Mouse (Mus musculus): Measurements from ENCODE around the gene Tmem120b.

Gene Tmem120b

DNA sequence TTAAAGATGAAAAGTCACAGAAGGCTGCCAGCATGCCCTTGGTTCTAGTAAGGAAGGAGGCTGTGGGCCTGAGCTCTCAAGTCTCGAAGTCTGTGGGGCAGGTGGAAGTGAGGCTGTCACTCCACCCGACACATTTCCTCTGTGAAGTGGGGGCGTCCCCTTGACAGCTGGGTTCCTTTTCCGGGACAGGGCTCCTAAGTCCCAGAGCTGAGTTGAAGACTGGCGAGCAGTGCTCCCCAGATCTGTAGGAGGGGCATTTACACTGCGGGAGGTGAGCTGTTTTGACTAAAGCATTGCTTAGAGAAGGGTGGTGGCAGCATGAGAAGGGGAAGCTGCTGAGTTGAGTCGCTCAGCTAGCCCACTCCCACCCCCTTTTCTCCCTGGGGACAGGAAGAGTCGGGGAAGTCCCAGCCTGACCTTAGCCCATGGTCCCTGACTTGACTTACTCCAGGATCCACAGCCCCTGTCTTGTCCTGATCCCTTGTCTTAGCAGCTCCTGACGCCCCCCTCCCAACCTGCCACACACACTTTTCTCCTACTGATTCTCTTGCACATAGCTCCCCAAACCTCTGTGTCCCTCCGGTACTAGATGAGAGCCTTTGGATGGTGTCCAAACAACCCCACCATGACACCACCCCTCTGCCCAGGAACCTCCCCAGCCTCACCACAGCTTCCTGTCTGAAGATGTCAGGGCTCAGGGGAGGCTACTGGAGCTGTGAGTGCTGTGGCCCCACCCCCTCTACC lies 60.4 kb downstream of the Tmem120b start:
- no peak for DNase-seq (ENCODE audit: low spot score in 2 of 2)

DNA sequence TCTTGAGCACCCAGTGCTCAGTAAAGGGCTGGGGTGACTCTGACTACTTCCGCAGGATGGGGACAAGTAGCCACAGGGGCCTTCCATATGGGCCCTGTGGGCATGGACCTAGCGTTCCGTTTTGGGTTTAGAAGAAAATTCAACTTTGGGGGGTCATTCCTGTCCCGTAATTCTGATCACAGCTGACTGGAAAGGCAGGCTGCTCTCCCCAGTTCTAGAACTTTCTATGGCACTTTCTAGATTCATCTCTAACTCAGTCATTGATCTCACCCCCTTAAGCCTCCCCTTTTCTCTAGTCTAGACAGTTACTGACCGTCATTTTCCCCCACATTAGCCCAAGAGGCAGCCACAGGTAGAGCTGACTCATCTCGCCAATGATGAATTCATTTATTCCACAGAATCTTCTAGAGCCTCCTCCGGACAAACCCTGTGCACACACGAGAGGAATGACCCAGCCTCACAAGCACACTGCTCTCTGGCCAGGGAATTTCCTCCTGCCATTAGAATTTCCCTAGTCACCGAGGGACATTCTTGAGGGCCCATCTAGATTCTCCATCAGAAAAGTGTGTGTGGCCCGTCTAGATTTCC lies 61.0 kb downstream of the Tmem120b start:
- DNase-seq (ENCODE audit: low spot score in 2 of 2) = no peak

DNA sequence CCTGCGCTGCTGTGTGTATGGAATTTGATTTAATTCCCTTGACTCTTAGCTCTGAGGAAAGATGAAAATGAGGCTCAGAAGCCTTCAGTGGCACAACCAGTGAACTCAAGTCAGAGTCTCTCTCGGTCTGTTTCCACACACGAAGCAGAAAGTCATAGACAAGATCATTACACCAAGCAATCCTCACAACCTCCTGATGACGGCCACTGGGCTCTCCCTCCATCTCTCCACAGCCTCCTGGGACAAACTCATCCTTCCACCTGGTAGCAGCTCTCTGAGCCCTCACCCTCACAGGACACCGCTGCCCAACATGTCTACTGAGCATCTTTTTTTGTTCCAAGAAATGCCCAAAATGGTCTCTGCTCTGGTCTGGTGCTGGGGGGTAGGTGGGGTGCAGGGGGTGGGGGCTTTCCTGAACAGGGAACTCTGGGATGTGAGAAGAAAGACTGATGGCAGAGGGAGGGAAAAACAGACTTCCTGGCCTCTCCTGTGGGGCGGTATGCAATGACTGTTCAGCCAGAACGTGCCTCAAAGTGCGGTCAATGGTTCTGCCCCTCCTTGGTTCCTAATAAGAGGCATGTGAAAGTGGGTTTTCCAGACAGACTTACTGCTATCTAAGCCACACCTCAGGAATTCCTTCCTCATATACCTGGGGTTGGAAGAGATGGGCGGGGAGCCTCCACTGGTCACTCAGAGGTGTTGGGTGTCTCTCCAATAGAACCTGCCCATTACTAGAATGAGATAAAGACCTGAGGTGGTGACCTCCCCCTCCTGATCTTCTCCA lies 62.0 kb downstream of the Tmem120b start:
- DNase-seq (ENCODE audit: low spot score in 2 of 2) = no peak

DNA sequence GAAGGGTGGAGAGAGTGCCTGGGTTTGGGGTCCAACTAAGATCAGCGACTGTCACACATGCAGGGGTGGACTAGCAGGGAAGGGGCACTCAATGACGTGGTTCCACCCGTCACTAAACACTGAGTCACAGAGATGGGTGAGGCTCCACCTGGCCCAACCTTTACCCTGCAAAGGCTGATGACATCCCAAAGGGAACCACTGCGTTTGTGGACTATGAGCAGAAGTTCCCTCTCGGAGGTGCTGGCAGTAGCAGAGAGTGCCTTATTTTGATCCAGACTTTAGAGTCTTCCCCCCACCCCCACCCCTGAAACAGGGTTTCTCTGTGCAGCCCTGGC lies 62.6 kb downstream of the Tmem120b start:
- no peak for DNase-seq (ENCODE audit: low spot score in 2 of 2)

DNA sequence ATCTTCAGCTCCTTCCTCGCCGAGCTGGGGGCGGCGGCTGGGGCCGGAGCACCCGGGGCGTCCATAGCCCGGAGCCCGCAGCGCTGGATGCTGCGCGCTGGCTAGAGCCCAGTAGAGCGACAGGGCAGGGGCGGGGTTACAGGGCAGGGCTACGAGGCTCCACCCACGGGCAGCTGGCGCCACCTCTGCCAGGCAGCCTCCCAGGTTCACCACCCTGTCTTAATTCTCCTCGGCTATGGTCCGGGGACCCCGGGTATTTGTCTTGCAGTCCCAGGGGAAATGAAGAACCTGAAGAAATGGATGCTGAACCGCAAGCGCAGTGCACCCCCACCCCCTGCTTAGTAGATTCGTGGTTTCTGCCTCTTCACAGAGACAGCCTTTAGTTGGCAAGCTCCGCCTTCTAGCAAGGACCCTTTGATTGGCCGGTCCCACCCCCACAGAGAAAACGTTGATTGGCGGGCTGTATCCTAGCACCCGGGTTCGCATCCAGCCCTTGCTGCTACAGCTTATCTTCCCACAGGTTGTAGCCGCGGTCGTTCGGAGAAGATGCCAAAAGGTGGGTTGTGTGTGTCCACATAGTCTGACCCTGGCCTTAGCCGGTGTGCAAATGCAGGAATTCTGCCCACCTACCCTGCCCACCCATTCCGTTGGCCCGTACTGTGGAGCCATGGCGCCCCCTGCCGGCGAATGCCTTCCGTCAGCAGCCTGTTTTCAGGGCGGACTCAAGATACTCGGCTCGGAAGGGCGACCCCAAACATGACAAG lies 64.3 kb downstream of the Tmem120b start, which contains the start of gene Rhof:
TSS of gene Rhof (minus strand) at position 385 of the 764 bp plus-strand sequence.
- DNase-seq (ENCODE audit: low spot score in 2 of 2) = peak; percentile 83 to 88

DNA sequence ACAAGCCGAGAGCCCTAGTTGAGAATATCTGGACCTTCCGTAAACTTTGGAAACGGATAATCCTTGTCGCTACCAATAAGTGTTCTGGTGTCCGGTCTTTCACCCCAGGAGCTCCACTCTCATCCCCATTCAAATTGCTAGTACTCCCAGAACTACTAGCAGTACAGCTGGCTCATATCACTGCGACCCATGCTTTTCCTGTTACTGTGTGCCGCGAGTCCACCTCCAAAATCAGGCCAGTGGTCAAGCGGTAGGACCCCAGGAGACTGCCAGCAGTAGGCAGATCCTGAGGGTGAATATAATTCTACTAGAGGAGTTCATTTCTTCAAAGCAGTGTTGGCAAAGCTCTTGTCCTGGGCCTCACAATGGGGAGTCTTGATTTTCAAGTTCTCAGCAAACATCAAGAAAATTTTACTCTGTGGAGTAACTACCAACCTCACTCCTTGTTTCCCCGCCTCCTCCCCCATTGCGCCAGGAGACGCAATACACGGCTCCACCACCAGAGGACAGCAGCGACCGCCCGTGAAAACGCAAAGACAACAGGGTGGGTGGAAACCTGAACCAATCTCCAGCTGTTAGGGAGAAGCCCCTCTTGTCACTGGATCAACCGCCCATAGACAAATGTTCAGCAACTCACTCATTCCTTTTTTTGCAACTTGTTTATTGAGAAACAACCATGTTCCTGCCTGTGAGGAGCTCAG lies 65.0 kb downstream of the Tmem120b start:
- peak; percentile 92 to 93 for DNase-seq (ENCODE audit: low spot score in 2 of 2)

DNA sequence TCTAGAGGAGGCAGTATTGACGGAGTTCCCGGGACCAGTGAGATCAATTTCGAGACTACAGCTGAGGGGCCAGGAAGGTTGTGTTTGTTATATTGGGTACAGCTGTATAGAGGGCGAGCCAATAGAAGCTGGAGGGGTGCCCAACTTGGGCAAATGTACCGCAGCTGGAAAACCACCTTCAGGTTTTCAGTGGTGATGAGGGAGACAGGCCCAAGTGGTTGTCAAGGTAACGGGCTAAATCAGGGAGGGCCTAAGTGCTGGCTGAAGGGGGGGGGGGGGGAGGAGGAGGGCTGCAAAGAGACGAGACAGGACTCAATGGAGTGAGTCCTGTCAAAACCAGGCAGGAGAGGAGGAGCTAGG lies 65.5 kb downstream of the Tmem120b start:
- peak in 1 of 2 experiments; percentile 45 for DNase-seq (ENCODE audit: low spot score in 2 of 2)

DNA sequence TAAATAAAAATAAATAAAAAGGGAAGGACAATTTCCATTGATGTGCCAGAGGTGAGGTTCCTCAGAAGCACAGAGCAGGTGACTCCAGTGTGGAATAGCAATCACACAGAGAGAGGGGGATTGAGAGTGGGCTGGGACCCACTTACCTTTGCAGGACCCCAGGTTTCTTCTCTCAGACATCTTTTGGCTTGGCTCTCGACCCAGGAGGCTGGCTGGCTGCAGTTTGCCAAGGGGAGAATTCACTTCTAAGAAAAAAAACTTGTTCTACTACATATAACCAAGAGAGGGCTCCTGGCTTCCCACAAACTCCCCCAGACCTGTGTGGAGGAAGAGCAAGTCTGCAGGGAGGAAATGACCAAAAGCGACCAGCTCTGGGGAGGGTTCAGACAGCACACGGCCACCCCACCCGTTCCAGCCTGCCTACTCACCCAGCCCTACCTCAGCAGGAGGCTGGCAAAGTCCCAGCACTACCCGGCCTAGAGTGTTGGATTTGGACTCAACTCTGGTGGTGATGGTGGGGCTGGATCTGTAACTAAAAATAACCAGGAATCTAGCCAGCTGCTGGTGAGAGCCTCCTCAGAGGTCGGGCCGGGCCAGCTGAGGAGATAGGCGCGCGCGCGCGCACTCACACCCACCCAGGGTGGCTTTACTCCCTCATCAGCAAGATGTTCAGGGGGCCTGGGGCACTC lies 66.1 kb downstream of the Tmem120b start:
- peak; percentile 62 to 63 for DNase-seq (ENCODE audit: low spot score in 2 of 2)

DNA sequence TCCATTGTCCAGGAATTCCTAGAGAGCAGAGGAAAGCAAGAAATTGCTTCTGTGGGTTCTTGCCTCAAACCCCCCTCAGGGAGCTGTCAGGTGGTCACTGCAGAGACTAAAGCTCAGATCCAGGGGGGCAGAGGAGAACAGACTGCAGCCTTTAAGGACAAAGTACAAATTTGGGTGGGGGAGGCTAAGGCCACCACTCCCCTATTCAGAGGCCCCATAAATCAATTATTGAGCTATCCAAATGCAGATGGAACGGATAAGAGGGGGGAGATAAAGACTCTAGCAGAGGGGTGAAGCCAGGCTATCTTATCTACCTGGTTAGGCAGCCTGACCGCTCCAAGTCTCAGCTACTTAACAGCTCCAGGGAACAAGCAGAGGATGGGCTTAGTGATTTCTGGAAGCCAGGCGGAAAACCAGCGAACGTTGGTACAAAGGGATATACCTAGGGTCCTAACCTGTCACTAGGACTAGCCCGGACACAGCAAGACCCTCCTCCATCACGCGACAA lies 66.7 kb downstream of the Tmem120b start:
- DNase-seq (ENCODE audit: low spot score in 2 of 2) = no peak

DNA sequence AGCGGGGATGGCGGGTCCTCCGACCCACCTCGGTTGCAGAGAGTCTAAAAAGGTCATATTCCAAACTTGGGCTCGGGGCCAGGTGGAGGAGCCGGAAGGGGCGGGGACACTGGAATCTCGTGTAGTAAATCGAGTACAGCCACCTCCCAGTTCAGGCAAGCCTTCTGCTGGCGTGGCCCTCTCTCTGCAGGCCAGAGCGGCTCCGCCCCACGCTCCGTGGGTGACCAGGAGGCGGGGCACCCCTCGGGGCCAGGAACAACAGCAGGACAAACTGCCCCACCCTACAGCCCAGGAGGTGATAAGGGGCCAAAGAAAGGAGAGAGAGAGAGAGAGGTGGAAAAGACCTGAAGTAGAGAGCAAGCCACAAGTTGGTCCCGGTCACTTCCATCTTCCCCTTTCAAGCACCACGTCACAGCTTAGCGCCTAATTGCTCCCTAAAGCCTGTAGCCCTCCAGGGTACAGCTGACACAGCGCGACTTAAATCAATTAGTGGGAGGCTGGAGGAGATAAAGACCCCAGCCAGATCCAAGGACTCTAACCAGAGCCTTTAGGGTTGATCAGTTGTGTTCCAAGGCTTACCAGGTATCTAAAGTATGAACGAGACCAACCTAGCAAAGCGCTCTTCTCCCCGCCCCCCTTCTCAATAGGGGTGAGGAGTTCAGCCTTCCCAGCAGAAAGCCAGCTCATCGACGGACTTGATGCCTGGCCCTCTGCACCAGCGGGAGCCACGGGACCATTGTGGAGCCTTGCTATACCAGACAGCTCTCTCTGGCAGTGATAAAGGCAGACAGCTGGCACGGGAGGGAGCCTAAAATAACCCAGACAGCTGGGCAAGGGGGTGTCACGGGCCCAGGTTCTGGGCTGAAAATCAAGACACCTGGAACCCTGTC lies 67.5 kb downstream of the Tmem120b start:
- peak; percentile 40 to 76 for DNase-seq (ENCODE audit: low spot score in 2 of 2)

DNA sequence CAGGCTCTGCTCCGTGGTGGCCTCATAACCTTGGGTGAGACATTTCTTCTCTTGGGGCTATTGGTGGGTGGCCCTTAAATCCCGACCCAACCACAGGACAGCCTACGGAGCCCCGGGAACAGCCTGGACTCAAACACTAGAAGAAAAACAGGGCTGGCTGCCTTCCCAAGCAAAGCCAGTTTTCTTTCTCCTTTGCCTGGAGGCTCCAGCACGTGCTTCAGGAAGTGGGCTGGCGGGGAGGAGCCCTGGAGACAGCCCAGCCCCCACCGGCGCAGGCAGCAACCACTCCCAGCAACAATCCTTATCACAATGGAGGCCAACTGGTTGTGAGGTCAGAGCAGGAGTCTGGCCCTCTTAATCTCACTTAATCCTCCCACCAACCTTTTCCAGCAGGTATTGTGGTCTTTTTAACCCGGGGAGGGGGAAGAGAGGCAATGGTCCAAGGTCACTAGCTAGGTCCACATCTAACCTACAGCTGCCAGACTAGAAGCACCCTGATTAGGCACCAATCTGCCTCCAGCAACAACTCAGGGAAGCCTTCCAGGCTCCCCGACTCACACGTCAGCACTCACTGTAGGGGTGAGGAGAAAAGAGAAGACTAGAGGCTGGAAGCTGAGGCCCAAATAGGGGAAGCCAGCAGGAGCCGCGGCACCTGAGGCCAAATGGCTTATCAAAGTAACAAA lies 68.3 kb downstream of the Tmem120b start:
- DNase-seq (ENCODE audit: low spot score in 2 of 2) = peak; percentile 82 to 85

DNA sequence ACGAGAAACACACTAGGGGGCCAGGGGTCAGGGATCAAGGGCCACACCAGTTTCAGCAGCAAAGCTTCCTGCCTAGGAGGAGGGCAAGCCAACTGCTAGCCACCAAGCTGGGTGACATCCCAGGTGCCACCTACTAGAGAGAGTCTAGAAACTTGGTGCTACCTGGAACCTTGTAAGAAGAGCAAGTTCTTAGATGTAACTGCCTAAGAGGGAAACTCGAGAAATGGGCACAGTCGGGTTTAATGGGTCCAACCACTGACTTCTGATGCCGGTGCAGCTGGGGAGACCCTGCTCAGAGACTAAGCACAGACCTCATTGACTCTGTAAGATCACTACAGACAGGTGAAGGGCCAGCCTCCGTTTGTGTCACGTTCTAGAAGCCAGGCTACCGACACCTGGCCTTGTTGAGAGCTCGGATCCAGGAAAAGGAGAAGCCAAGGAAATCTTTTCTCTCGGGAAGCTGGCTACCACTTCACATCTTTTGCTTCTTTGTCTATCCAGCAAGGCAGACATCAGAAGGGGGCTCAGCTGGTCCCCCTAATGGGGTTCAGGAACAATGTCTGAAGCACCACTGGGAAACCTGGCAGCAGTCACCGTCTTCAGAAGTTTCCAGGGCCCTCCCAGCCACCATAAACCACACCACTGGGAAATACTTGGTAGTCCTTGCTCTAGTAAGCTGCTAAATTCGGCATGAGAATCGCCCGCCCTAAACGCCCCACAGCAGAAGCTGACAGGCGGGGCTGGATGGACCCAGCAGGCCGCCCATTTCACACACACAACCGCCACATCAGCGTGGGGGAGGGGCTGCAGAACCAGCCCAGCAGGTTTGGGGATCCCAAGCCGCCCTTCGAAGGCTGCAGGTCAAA lies 69.1 kb downstream of the Tmem120b start:
- DNase-seq (ENCODE audit: low spot score in 2 of 2) = peak; percentile 67 to 70

DNA sequence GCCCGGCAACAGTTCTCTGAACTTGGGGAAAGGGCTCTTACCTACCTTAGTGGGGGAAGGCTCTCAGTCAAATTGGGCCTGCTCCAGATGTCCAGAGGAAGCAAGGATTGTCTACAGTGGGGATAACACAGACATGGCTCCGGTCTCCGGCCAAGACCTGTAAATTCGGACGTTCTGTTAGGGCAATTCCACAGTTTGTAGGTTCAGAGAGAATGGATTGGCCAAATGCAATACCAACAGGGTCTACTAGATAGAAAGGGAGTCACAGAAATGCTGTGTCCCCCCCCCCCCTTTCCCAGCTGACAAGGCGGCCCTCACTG lies 69.7 kb downstream of the Tmem120b start:
- peak in 1 of 2 experiments; percentile 35 for DNase-seq (ENCODE audit: low spot score in 2 of 2)

DNA sequence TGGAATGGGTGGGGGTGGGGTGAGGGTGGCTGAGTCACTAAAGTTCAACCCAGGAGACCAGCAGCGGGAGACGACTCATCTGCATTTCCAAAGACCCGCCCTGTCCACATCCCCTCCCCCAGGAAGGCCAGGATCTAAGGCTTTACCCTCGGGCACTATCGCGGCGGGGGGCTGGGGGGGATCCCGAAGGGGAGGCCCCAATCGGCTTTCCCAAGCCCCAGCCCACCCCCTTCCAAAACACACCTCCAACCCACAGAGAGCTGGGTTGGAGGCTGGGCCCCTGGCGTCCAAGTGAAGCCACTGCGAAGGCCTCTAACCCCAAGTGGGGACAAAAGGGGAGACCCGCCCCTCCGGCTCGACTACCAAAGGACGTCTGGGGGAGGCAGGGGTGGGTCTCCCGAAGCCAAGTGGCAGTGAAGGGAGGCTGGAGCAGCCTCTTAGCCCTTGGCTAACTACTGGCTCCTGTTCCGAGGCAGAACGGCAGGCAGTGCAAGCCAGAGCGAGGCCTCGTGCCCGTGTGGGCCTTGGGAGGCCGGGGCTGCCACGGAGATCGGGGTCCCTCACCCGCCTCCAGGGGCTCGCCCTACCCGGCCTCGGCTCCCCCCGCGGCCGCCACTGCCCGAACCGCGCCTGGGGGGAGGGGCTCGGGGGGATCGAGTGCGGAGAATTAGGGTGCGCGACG lies 70.2 kb downstream of the Tmem120b start:
- peak in 1 of 2 experiments; percentile 50 for DNase-seq (ENCODE audit: low spot score in 2 of 2)

DNA sequence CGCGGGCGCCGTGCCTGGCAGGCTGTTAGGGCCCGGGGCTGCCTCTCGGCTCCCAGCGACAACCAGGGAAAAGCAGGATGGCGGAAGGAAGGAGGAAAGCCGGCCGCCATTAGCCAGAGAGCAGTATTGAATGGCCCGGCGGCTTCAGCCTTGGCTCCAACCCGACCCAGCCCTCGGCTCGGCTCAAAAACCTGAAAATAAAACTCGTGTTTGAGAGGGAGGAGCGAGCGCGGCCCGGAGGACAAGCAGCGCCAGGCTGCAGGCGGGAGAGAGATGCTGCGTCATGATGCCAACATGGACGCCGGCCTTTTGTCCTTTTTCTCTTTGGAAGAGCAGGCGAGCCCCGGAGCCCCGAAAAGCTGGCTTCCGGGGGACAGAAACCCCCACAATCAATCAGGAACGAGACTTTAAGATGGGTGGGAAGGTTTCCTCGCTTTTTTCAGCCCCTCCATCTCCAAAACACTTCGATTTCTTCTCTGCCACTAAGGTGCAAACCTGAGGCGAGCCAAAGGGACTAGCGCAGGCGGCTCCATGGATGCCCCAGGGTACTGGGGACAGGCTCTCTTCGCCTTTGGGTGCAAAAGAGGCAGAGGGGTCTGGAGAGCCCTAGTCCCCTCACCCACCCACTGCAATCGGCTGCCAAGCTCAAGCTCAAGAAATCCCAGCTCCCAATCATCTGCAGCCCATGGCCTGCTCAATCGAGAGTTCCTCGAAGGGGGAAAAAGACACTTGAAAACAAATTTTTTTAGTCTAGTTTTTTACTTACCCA lies 70.9 kb downstream of the Tmem120b start:
- DNase-seq (ENCODE audit: low spot score in 2 of 2) = peak; percentile 86 to 88

DNA sequence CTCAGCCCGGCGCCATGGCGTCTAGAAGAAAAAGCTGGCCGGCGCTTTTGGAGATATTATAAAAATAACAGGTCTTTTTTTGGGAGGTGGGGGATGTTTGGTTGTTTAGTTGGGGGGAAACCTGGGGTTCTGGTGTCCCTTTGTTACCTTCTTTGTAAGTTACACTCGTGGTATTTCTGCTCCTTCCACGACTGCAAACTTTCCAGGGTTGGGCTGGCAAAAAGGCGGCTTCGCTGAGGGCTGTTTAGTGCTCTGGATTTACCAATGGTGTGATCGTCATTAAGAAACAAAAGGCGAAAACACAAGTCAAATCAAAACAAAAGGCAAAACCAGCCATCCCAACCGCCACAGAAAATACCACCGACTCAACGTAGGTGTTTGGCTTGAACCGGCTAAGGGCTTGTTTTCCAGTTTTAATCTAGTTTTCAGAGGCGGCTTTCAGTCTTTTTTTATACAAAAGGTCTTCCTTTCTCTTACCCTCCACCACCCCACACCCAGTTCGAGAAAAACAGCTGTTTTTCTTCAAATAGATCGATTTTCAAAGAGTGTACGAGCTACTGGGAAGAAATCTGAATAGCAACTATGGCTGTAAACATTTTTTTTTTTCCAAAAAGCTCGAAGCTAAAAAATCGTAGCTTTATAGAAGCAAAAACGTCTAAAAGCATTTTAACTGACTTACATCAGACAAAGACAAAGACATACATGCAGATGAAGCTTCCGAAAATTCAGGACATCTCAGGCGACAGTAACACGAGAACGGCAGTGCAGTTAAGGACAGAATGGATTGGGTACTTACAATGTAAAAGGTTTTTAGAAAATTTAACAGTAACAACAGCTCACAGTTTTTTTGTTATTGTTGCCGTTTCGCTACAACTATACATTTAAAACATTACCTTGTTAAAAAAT lies 71.8 kb downstream of the Tmem120b start:
- peak in 1 of 2 experiments; percentile 40 for DNase-seq (ENCODE audit: low spot score in 2 of 2)

All from right cerebral cortex, adult 2 months (tissue).